Mouse (Mus musculus): ENCODE results near the gene Patj. TPM values are rescaled to one million over a fixed set of nuclear protein-coding genes. Genes with fewer than 3 reads are reported as not detected.
A peak's percentile ranks its signal among the peaks of the same experiment; 100 is the strongest.

The Patj gene
- polyA plus RNA-seq, 1 experiment from 2014 or later: 12.9 TPM

DNA sequence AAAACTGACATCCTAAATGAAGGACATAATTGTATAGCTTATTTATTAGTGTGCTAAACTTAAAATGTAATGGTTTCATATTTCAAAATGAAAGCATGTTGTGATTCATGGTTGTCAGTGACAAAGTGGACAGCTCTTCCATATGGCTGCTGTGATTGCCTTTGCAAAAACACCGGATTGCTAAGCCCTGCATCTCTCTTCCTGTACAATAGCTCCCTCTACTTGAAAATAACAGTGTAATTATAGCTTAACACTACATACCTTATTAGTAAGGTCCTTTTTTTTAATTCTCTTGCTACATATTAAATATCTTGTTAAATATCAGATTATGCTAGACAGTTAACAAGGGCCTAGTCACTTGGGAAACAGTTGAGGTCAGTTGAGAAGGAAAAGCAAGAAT, 93.8 kb downstream of the Patj start:
- Histone ChIP-seq H3K27me3 (replicated peaks; ENCODE audit: control insufficient read depth, insufficient read depth, low read length) (no peaks in the 10 kb centered on the region), H3K9ac (ENCODE audit: low read depth, low read length) (no peak overlapping the region), H3K4me3 (ENCODE audit: low read depth, low read length) (no peak overlapping the region), H3K9me3 (ENCODE audit: control insufficient read depth) (no peaks in the 10 kb centered on the region), H3K4me1 (replicated peaks; ENCODE audit: control insufficient read depth, insufficient read depth, low read length) (no peaks in the 10 kb centered on the region), H3K27ac (ENCODE audit: low read depth, low read length) (no peak overlapping the region), H3K36me3 (ENCODE audit: control insufficient read depth, insufficient read depth) (0 out of 2 replicates have a peak, but pooled peaks cover 8% of the 10 kb centered on the region), H3K4me2 (replicated peaks; ENCODE audit: low read depth) (no peak overlapping the region)
- peak; percentile 46 for TF ChIP-seq CTCF (IDR thresholded peaks at IDR 0.05; ENCODE audit: low read depth)
- ATAC-seq: no peak
- WGBS: 60% methylated on average over 1 of the region's 1 CpGs

DNA sequence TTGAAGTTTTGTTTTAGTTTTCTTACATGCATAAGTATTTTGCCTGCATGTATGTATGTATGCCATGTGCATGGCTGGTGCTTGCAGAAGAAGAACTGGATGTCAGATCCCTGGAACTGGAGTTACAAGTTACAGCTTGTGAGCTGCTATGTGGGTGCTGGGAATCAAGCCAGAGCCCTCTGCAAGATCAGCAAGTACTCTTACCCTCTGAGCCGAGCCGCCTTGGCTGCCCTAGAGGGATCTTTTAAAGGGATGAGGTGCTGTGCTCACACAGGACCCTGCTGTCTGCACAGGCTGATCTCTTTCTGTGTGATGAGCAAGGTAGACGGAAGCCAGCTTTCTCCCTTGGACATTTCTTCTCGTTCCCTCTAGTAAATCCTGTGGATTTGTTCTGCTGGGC, 102.8 kb downstream of the Patj start:
- no peak for TF ChIP-seq CTCF (IDR thresholded peaks at IDR 0.05; ENCODE audit: low read depth)
- H3K4me2 ChIP-seq (replicated peaks; ENCODE audit: low read depth): no peak overlapping the region
- no peaks in the 10 kb centered on the region for H3K27me3 ChIP-seq (replicated peaks; ENCODE audit: control insufficient read depth, insufficient read depth, low read length)
- H3K9ac ChIP-seq (ENCODE audit: low read depth, low read length): no peak overlapping the region
- ATAC-seq: no peak
- H3K27ac ChIP-seq (ENCODE audit: low read depth, low read length): no peak overlapping the region
- H3K4me1 ChIP-seq (replicated peaks; ENCODE audit: control insufficient read depth, insufficient read depth, low read length): no peaks in the 10 kb centered on the region
- peaks cover 14% of the 10 kb centered on the region for H3K36me3 ChIP-seq (ENCODE audit: control insufficient read depth, insufficient read depth)
- H3K4me3 ChIP-seq (ENCODE audit: low read depth, low read length): no peak overlapping the region
- H3K9me3 ChIP-seq (ENCODE audit: control insufficient read depth): no peaks in the 10 kb centered on the region
- WGBS: 89% methylated on average over 4 of the region's 4 CpGs

DNA sequence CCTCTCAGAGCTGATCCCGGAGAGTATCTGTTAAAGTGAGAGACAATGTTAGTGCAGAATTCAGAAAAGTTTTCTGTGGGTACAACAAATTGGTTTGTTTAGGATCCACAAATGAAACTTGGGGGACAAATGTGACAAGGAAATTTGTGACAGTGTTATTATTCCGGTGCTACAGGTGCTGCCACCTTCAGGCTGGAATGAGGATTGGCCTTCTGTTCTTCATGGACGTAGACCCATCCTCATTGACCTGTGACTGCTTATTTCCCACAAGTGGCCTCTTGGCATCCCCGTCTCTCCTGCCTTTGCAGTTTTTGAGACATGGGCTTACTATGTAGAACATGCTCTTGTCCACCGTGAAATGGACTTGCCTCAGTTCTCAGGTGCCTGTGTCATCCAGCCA, 104.6 kb downstream of the Patj start:
- peak; percentile 67 for TF ChIP-seq CTCF (IDR thresholded peaks at IDR 0.05; ENCODE audit: low read depth)
- no peaks in the 10 kb centered on the region for H3K27me3 ChIP-seq (replicated peaks; ENCODE audit: control insufficient read depth, insufficient read depth, low read length)
- peaks cover 17% of the 10 kb centered on the region for H3K36me3 ChIP-seq (ENCODE audit: control insufficient read depth, insufficient read depth)
- WGBS: 76% methylated on average over 5 of the region's 5 CpGs
- no peaks in the 10 kb centered on the region for H3K9me3 ChIP-seq (ENCODE audit: control insufficient read depth)
- no peak overlapping the region for H3K4me3 ChIP-seq (ENCODE audit: low read depth, low read length)
- ATAC-seq: no peak
- H3K9ac ChIP-seq (ENCODE audit: low read depth, low read length): no peak overlapping the region
- H3K27ac ChIP-seq (ENCODE audit: low read depth, low read length): no peak overlapping the region
- H3K4me2 ChIP-seq (replicated peaks; ENCODE audit: low read depth): no peak overlapping the region
- H3K4me1 ChIP-seq (replicated peaks; ENCODE audit: control insufficient read depth, insufficient read depth, low read length): no peaks in the 10 kb centered on the region

DNA sequence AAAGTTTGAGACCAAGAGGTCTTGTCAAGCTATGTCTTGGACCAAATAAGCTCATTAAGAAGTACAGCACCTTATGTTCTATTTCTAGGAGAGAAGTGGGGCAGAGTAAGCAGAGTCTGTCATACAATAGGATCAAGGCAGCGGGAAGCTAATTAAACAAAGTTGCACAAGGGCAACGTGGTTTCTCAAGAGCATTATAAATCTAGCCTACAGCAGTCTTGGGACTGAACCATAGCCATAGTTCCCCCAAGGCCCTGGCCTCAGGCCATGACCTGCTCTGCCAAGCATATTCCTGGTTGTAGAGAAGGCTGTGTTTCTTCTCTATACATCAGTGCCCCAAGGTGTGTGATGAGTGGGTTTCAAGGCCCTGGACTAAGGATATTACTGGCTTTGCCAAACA, 105.3 kb downstream of the Patj start:
- TF ChIP-seq CTCF (IDR thresholded peaks at IDR 0.05; ENCODE audit: low read depth): no peak
- Histone ChIP-seq H3K36me3 (ENCODE audit: control insufficient read depth, insufficient read depth) (peaks cover 19% of the 10 kb centered on the region), H3K4me1 (replicated peaks; ENCODE audit: control insufficient read depth, insufficient read depth, low read length) (no peaks in the 10 kb centered on the region), H3K27ac (ENCODE audit: low read depth, low read length) (no peak overlapping the region), H3K4me3 (ENCODE audit: low read depth, low read length) (no peak overlapping the region), H3K4me2 (replicated peaks; ENCODE audit: low read depth) (no peak overlapping the region), H3K27me3 (replicated peaks; ENCODE audit: control insufficient read depth, insufficient read depth, low read length) (no peaks in the 10 kb centered on the region), H3K9ac (ENCODE audit: low read depth, low read length) (no peak overlapping the region), H3K9me3 (ENCODE audit: control insufficient read depth) (no peaks in the 10 kb centered on the region)
- no peak for ATAC-seq
- WGBS: 85% methylated on average over 2 of the region's 2 CpGs

DNA sequence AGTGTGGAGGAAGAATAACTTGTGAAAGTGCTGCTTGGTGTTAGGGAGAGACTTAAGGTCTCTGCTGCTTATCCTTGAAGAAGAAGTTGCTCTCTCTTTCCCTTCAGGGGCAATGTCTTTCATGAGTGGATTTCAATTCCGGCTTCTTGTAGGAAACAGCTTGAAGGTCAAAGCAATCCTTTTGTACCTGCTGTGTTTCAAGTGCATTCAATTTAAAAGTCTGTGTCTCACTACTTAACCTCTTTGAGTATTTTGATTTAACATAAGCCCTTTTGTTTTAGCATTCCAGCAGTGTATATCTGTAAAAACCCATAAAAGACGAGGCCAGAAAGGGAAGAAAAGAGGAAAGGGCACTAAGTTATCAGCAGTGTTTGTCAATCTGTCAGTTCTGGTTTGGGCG, 109.2 kb downstream of the Patj start:
- WGBS: 54% methylated on average over 3 of the region's 3 CpGs
- H3K4me1 ChIP-seq (replicated peaks; ENCODE audit: control insufficient read depth, insufficient read depth, low read length): 0 out of 2 replicates have a peak, but pooled peaks cover 2% of the 10 kb centered on the region
- ATAC-seq: no peak
- H3K4me2 ChIP-seq (replicated peaks; ENCODE audit: low read depth): no peak overlapping the region
- no peaks in the 10 kb centered on the region for H3K9me3 ChIP-seq (ENCODE audit: control insufficient read depth)
- no peak overlapping the region for H3K9ac ChIP-seq (ENCODE audit: low read depth, low read length)
- no peak overlapping the region for H3K27ac ChIP-seq (ENCODE audit: low read depth, low read length)
- no peaks in the 10 kb centered on the region for H3K27me3 ChIP-seq (replicated peaks; ENCODE audit: control insufficient read depth, insufficient read depth, low read length)
- 0 out of 2 replicates have a peak, but pooled peaks cover 9% of the 10 kb centered on the region for H3K36me3 ChIP-seq (ENCODE audit: control insufficient read depth, insufficient read depth)
- H3K4me3 ChIP-seq (ENCODE audit: low read depth, low read length): no peak overlapping the region
- no peak for TF ChIP-seq CTCF (IDR thresholded peaks at IDR 0.05; ENCODE audit: low read depth)

DNA sequence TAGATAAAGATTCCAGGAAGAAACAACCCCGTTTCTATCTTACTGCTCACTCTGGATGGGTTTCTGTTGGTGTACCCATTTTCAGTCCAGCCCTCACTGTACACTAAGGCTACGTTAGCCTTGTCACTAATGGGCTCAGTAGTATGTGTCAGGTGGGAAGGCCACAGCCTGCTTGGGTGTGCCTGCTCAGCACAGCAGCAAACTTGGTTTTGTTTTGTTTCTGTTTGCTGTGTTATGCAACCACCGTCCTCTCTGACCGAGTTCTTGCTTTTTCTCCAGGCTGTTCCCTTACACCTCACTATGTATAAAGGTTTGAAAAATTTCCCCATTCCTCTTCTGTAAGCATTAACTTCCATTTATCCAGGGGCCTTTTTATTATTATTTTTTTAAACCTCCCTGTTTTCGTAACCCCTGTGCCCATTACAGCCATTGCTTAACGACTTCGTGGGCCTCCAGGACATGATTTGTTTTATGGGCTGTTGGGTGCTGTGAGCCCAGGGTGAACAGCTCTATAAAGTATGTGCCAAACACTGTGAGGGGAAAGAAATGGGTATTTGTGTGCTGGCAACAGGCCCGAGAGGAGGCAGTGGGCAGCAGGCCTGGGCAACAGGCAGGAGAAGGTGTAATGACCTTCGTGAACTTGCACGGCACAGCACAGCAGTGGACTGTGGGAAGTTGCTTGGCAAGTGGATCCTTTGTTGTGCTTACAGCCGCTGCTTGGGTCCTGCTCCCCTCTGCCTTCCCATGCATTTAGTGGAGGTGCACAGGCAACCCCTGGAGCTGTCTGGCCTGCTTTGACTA, 113.1 kb downstream of the Patj start:
- Histone ChIP-seq H3K4me2 (replicated peaks; ENCODE audit: low read depth) (no peak overlapping the region), H3K9ac (ENCODE audit: low read depth, low read length) (no peak overlapping the region), H3K4me1 (replicated peaks; ENCODE audit: control insufficient read depth, insufficient read depth, low read length) (0 out of 2 replicates have a peak, but pooled peaks cover 4% of the 10 kb centered on the region), H3K27me3 (replicated peaks; ENCODE audit: control insufficient read depth, insufficient read depth, low read length) (no peaks in the 10 kb centered on the region), H3K36me3 (ENCODE audit: control insufficient read depth, insufficient read depth) (0 out of 2 replicates have a peak, but pooled peaks cover 14% of the 10 kb centered on the region), H3K27ac (ENCODE audit: low read depth, low read length) (no peak overlapping the region), H3K4me3 (ENCODE audit: low read depth, low read length) (no peak overlapping the region), H3K9me3 (ENCODE audit: control insufficient read depth) (no peaks in the 10 kb centered on the region)
- peak; percentile 45 for ATAC-seq
- WGBS: 76% methylated on average over 11 of the region's 11 CpGs
- no peak for TF ChIP-seq CTCF (IDR thresholded peaks at IDR 0.05; ENCODE audit: low read depth)
